Mouse (Mus musculus) thymus, postnatal 14 days (tissue): ENCODE results near the gene Itgb3.

Experiments
- DNase-seq: peaks from one replicate; pipeline ENCODE4 v3.0.0; 2021

Gene Itgb3

DNA sequence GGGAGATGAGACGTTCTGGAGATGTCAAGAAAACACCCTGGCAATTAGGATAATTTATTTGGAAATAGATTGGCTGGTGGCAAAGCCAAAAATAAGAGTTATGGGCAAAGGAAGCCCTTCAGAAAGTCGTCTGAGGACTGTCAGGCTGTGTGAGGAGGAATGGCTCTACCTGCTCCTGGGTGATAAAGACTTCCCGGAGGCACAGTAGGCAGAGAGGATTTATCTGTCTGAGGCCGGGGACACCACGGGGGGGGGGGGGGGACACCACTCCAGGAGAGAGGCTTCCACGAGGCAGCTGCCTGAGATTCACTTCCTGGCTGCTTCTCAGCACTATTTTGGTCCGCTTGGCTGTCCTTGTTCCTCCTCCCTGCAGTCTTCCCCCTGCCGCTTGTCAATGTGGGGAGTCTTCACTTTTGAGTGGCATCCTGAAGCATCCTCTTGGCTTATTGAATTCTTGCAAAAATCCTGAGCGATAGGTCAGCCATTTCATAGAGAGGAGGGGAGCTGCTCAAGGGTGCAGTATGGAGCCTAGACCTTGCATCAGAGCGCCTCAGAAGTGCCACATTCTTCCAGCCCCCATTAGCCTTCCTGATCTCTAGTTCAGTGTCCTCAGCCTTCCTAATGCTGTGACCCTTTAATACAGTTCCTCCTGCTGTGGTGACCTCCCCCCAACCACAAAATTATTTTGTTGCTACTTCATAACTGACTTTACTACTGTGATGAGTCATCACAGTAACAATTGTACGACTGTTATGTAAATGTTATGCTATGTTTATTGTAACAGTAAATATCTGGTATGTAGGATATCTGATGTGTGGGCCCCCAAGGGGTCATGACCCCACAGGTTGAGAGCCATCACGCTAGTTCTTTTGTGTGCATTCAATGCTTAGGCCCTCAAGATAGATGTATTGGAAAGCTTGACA lies 14.5 kb downstream of the Itgb3 start:
- DNase-seq = no peak

DNA sequence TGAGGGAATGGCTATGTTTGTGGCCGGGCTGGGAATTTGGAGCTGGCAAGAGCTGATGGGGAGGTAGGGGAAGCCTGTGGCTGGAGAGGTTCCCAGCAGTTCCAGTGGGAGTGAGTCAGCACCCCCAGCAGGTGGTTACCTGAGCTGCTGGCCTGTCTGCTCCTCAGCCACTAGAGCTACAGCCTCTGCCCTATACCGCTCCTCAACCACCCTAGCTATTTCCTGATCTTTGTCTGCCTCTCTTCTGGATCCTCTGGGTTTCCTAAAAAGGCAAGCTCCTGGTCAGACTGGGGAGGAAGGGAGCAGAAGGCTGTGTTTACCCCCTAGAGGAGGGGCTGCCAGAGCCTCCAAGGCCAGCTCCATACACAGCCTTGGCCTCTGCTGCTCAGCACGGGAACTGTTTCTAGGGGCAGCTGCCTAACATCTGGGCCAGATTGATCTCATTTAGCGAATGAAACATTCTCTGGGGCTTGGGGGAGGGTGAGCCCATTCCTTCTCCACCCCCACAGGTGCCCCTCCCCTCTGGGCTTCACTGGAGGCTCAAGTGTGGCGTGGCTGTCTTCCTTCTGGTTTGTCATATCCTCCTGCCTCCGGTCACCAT lies 17.1 kb downstream of the Itgb3 start:
- no peak for DNase-seq

DNA sequence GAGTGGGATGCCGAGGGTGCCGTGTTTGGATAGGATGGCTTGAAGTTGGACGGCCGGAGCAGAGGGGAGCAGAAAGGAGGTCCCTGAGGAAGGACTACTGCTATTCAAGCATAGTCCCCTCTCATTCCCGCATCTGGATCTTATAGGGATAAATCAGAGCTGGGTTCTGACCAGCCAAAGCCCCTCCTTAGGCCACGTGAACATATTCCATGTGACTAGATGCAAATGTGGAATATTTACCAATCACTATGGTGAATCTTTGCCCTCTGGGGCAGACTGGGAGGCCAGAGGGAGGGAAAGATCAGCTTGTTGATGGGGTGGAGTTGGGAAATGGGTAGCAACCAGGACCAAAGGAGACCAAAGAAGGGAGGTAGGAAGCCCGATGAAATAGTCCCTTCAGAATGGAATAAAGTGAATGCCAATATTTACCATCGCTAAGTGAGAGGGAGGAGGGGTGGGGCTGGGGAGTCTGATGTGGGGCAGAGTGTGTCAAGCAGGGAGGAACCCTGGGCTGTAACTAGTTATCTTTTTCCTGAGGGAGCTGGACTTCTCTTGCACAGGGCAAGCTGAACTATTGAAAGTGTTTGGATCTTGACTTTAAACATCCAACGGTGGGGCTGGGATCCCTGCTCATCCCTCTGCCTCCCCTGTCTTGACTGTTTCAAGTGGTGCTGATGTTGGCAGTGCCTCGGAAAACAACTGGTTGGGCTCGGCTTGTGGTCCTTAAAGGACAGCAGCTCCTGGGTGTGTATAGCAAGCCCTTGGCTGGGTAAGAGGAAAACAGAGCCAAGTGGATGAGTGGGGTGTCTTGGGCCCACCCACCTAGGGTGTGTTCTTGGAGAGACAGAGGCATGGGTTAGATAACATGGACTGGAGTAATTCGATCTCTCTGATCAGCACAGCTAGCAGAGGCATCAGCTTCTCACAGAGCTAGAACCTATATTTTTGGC lies 17.9 kb downstream of the Itgb3 start:
- DNase-seq = no peak

DNA sequence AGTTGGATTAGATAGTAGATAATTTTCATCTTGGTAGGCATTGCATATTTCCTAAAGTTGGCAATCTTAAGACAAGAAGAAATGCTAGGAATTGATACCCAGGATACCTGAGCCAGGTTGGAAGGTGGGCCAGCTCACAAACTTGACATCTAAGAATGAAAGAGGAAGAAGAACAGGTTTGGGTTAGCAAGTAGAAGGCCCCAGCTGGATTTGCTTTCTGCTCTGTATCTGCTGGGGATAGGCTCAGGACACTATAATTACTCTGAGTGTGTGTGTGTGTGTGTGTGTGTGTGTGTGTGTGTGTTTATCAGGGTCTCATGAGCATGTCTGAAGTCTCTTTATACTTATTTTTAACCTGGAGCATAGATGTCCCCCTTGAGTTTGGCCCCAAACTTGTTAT lies 18.8 kb downstream of the Itgb3 start:
- no peak for DNase-seq

DNA sequence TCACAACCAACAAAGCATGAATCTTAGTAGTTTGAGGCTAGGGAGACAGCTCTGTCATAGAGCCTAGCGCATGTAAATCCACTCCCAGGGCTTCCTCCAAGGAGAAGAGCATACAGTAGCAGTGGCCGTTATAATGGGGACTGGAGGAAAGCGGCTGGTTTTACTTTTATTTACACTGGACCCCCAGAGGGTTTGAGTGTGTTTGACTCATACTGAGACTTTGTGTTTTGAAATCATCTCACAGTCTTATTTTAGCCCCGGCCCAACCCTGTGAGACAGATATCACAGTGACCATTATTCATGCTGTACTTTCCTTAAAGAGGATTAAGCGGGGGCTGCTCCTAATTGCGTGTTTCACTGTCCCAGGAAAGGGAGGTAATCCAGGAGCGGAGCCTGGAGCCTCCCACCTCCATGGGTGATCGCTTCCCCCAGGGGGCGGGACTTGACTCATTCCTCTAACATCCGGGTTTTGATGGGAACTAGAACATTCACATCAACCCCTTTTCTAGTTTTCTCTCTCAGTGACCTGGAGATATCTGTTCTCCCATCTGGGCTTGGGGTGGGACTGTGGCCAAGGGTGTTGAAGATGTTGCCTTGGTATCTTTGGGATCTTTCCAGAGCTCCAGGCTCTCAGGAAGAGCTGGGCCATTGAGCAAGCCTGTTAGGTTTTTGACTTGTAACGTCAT lies 20.0 kb downstream of the Itgb3 start:
- DNase-seq = no peak

DNA sequence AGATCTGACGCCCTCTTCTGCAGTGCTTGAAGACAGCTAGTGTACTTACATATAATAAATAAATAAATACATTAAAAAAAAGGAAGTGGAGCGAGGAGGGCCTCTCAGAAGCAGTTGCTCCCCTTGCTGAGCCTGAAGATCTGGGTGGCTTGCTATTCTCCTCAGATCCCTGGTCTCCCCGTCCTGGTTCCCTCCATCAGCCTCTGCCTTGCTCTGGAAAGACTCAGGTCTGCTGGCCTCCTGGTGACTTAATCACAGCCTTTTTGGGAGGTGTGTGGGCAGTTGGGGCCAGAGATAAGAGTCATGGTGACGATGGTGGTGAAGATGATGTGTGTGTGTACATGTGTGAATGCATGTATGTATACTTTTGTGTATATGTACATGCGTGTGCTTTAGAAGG lies 20.8 kb downstream of the Itgb3 start:
- DNase-seq = no peak

DNA sequence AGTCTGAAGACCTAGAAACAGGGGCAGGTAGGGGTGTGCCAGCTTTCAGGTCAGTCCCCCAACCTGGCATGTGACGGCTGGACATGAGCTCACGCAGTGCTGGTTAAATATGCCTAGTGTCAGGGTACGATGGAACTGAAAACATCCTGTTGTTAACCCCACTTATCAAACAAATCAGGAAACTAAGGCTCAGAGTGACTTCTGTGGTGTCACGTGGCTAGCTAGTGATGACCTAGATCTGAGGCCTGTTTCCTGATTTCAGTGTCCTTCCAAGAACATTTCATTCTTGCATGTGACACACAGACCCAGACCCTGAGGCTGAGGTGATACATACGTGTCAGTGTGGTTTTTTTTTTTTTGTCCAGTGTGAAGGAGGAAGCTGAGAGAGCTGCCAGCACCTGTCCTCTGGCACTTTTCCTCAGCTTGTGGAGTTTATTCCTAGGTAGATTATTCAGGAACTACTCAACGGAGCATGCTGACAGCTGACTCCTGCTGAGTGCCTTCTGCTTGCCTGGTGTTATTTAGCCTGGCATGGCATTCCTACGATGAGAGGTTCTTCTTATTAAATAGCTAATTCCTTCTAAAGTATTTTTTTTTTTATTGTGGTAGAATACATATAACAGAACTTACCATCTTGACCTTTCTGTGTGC lies 22.5 kb downstream of the Itgb3 start:
- no peak for DNase-seq

DNA sequence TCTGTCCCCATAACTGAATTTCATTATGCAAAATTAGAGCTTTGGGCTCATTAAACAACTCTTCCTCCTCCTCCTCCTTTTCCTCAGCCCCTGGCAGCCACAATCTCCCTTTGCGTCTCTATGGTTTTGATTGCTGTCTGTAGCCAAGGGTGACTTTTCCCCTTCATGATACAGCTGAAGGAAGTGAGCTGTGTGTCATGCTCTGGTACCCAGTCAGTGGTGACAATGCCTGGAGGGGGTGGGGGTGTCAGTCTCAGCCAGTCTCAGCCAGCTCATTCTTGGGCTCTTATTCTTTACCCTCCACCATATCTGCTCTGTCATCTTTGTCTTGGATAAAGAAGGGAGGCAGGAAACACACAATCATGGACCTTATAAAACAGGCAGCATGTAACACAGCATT lies 23.5 kb downstream of the Itgb3 start:
- DNase-seq = peak; percentile 39

DNA sequence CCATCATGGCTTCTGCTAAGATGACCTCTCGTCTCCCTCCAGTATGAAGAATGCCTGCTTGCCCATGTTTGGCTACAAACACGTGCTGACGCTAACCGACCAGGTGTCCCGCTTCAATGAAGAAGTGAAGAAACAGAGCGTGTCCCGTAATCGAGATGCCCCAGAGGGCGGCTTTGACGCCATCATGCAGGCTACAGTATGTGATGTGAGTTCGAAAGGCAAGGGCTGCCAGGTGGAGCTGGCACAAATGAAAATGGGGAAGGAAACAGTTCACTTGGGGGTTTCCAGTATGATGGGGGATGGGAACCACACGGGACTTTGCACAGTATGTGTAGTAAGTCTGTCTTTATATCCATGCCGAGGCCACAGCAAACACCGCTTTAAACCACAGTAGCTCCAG lies 29.2 kb downstream of the Itgb3 start:
- peak; percentile 17 for DNase-seq

DNA sequence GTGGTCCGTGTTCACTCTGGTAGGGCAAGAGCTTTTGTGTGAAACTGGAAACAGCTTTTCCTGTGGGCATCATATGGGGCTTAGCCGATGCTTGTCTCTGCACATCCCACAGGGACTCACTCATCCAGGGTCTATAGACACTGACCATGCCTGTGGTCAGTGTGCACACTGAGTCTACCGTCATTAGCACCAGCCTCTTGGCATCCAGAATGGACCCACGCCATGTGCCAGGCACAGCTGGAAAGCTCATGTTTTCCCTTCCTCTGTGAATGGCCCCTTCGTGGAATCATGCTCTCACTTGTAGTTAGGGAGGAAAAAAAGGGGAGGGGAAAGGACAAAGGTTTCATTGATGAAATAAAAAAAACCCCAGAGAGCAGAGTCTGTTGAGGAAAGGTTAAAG lies 30.2 kb downstream of the Itgb3 start:
- DNase-seq = no peak

DNA sequence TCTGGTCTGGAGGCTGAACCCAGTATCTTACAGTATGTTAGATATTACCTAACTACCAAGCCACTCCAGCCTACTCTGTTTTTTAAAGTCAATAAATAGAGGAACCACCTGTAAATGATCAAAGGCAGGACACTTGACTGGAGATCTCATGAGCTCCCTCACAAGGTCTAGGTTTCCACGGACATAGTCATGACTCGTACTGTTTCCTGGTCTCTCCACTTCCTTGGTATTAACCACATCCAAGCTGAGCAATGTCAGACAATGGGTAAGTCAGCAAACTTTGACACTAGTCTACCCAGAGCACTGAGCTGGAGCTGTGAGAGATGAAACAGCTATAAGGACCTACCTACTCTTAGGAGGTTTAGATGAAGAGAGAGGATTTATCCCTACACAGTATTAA lies 31.1 kb downstream of the Itgb3 start:
- DNase-seq = no peak

DNA sequence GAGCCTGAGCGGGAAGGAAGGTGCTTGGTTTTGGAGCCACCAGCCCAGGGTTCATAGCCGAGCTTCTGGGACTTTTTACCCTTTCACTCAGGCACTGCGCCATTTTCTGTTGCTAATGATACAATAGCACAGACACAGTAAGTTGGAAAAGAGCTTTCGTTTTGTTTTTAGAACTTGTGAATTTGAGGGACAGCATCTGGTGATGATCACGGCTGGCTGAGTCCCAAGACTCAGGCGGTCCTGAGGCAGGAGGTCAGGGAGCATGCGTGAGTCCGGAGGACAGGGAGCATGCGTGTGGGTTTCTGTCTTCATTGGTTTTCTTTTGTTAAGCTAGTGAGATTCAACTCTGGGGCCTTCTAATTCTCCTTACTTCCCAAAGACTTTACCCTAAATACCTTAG lies 31.8 kb downstream of the Itgb3 start:
- DNase-seq = no peak

DNA sequence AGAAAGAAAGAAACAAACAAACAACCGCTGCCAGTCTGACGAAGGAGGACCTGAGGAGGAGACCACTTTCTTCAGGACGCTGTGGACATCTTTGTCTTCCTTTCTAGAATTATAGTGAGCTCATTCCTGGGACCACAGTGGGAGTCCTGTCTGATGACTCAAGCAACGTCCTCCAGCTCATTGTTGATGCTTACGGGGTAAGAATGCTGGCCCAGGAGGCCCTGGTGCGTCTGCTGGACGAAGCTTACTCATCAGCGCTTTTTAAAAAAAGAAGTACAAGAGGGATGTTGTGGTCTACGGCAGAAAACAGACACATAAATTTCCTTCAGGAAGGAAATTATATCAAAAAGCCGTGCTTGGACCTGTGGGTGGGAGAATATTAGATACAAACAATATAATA lies 33.1 kb downstream of the Itgb3 start:
- DNase-seq = no peak

DNA sequence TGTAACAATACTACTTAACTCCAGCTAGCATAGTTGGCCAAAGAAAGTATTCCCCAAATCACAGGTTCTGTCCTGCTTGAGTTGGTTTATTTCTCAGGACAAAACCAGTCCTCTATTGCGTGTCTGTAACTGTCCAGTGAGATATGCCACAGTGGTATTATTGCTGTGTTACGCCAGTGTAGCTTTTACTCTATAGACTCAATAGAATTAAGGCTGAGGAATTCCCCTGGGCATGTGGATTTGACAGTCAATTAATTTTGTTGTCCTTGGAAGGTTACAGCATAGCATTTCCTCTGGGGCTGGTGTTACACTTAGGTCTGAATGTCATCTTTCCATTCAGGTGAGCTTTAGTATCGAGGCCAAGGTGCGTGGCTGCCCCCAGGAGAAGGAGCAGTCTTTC lies 35.4 kb downstream of the Itgb3 start:
- no peak for DNase-seq

DNA sequence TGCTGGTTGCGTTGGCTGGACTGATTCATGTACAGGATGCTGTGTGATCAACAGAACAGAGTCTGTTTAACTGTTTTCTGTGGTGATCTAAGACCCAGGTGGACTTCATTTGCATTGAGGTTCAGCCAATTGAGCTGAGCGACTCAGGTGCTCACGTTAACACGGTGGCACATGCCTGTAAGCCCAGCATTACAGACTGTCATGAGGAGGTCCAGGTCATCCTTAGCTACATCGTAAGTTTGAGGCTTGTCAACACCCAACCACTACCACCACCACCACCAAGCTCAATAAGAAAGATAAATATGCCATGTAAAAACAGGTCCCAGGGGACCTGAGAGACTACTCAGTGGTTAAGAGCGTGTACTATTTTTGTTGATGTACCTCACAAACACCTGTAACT lies 37.6 kb downstream of the Itgb3 start:
- no peak for DNase-seq

DNA sequence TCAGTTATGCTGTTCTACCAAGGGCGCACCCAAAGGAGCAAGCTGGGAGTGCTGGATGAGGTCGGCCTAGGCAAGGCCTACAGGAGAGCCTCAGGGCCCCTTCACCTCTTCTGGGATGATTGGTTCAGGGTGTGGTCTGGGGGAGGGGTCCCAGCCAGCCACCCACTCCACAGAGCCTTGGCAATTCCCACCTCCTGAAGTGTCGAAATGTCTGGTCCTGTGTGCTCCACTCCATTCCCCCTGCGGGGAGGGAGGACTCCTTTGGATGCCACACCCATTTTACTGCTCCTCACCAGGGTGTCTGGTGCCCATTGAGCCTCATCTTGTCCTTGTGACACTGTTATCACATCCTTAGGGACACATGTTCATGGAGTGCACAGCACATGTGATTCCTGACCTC lies 38.4 kb downstream of the Itgb3 start:
- DNase-seq = no peak

DNA sequence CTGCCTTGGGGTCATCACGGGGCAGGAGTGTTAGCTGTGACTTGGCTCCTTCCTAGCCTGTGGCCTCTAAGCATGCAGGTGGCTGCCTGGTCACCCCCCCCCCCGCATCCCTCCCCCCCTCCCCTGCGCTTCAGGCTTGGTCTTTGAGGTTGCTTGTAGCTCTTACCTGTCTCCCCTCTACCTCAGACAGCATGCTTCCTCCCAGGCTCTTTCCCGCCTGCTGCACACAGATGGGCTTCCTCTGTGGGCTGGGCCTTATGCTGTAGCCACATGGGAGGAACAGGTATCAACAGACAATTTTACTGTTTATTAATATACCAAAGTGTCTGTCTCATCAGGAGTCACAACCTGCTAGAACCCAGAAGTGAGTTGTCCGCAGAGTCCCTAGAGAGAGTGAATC lies 38.8 kb downstream of the Itgb3 start:
- no peak for DNase-seq

DNA sequence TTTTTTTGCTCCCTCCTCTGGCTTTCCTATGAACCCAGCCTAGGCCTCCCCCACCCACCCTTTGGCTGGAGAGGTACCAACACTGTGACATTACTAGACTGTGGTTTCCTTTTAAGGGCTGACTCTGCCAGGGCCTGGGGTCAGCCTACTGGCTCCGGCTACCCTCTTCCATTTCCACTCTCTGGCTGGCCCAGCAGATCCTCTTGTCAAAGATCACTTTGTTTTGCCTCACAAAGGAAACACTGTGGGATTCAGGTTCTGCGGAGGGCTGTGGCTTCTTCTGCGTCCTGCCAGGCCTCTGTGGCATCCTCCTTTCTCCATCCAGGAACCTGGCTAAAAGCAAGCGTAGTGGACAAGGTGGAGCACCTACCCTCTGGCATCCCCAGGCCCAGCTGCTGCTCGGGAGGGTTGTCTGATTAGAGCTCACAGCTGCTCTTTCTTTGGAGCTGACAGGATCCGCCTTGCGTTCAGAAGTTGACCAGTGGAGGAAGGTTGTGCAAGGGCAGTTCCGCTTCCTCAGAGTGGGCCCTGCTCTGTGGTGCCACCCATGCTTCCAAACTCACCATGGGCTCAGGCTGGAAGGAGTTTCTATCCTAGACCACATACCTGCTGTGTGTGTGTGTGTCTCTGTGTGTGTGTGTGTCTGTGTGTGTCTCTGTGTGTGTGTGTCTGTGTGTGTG lies 39.5 kb downstream of the Itgb3 start:
- no peak for DNase-seq

DNA sequence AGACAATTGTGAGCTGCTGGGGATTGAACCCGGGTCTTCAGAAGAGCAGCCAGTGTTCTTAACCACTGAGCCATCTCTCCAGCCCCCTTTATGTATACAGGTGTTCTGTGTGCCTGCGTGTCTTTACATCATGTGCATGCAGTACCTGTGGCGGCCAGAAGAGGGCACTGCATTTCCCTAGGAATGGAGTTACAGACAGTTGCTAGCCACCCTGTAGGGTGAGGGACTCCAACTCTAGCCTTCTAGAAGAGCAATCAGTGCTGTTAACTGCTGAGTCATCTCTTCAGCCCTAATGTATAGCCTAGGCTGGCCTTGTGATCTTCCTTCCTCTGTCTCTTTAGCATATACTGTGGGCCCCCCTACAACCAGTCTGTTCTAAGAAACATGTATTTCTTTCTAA lies 40.8 kb downstream of the Itgb3 start:
- DNase-seq = peak; percentile 77

DNA sequence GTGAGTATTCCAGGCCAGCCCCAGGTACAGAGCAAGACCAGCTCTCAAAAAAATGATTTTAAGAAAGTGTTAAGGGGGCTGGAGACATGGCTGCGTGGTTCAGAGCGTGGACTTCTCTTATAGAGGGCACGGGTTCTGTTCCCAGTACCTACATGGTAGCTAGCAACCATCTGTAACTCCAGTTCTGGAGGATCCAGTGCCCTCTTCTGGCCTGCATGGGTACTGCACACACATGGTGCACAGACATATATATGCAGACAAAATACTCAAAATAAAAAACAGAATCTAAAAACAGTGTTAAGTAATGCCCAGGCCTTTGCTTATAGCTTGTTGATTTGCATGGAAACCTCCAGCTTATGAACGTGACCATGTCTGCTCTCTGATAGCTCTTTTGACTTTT lies 52.8 kb downstream of the Itgb3 start:
- peak; percentile 39 for DNase-seq

DNA sequence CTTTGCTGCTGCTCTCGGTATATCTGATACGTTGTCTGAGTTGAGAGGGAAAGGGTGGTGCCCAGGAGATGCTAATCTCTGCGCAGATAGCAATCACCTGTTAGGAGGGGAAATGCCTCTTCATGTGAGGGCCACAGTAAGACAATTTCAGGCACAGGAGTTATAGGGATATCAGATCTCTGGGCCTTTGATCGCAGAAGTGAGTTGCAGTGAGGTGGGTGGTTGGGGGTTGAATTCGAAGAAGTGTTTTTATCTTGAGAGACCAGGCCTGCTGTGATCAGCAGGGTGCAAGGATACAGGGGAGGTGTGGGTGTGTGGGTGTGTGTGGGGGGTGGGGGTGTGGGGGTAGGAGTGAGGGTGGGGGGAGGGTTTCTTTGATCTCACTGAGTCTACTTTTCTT lies 53.3 kb downstream of the Itgb3 start:
- peak; percentile 56 for DNase-seq
